Mouse (Mus musculus) yolk sac, embryonic 10.5 days (tissue): ENCODE measurements around the gene Slc12a6.
A peak's percentile ranks its signal among the peaks of the same experiment; 100 is the strongest.

ENCODE experiments used
- DNase-seq: peaks from one replicate; pipeline ENCODE4 v3.0.0-alpha.2; 2017; ENCODE audit warnings: low spot score

Slc12a6 gene

GRCm38 (mm10) chr2:112328069-112328777, 62.6 kb downstream of the Slc12a6 start:
- no peak for DNase-seq

DNA sequence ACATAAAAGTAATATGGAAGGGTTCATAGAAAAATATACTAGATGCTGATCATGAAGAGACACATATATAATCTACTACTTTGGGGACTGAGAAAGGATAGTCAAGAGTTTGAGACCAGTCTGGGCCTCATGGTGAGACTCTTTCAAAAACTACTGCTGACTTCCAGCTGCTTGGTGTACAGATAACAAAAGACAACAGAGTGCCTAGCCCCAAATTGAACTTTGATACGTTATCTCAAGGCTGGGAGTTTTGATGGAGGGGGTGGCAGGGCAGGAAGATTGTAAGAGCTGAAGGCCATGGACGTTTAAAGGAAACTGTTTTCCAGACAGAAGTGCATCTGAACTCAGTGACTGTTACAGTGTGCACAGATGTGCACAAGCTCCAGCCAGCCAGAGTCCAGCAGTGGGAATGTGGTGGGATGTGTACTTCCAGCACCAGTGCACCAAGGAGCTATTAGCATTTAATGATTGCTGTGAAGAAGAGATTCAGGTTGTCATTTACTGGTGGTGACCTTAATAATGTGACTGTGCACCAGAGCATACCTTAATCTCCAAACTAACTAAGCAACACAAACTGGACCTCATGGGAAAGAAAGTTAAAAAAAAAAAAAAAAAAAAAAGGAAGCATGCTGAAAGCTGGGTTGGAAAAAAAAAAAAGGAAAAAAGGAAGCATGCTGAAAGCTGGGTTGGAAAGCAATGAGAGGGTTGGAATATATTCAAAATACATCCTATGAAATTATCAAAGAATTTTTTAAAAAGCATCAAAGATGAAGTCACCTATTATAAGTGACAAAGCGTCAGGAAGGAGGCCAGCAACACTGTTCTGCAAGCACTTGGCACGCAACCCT, 66.7 kb downstream of the Slc12a6 start:
- peak; percentile 19 for DNase-seq

DNA sequence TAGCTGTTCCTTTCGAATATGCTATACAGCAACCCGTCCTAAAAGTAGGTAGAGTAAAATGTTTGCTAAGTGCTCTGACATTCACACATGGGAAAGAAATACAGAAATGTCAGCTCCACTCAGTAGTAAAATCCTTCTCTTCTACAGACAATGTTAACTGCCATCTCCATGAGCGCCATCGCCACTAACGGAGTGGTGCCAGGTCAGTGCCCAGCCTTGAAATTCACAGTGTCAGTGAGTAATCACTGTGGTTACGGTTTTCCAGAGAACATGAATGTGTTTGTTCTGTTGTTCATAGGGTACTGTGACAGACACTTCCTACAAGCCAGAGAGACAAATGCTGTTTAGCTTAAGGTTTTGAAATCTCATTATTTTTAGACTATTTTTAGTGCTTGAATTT, 71.6 kb downstream of the Slc12a6 start:
- no peak for DNase-seq

DNA sequence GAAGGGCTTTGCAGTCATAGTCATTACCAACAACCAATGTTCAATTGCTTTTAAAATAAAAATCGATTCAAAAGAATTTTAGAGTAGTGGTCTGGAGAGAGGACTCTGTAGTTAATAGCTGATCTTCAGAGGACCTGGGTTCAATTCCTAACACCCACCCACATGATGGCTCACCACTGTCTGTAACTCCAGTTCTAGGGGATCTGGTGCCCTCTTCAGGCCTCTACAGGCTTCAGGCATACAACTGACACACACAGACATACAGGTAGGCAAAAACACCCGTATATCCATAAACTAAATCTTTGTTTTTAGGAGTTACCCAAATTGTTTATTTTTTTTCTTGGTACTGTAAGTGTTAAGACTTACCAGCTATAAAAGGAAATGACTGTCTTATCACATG, 74.1 kb downstream of the Slc12a6 start:
- no peak for DNase-seq

DNA sequence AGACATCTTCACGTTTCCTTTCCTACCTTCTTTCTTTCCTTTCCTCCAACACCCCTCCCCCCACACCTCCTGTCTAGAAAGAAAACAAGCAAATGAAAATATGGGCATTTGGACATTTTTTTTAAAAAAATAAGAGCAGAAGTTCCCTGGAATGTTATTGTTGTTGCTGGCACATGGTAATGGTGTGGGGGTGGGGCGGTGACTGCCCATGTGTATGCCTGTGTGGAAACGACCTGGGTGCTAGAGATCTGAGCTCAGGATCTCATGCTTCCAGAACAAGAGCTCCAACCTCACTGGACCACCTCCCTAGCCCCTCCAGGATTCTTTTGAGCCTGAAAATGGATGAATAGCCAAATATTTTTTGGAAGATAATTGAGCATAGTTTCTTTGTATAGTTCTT, 75.5 kb downstream of the Slc12a6 start:
- DNase-seq, result no peak

DNA sequence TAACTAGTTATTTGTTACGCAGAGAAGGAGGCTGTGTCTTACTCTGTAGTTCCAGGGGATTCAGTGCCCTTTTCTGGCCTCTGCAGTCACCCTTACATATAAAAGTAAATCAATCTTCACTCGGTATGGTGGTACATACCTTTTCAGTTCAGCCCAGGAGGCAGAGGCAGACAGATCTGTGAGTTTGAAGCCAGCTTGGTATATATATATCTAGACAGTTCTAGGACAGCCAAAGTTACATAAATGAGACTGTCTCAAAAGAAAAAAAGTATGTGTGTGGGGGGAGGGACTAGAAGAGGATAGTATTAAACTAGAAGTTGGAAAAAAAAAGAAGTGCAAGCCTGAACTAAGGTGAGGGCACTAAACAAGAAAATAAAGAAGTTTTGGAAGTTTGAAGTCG, 82.6 kb downstream of the Slc12a6 start:
- DNase-seq, result no peak

DNA sequence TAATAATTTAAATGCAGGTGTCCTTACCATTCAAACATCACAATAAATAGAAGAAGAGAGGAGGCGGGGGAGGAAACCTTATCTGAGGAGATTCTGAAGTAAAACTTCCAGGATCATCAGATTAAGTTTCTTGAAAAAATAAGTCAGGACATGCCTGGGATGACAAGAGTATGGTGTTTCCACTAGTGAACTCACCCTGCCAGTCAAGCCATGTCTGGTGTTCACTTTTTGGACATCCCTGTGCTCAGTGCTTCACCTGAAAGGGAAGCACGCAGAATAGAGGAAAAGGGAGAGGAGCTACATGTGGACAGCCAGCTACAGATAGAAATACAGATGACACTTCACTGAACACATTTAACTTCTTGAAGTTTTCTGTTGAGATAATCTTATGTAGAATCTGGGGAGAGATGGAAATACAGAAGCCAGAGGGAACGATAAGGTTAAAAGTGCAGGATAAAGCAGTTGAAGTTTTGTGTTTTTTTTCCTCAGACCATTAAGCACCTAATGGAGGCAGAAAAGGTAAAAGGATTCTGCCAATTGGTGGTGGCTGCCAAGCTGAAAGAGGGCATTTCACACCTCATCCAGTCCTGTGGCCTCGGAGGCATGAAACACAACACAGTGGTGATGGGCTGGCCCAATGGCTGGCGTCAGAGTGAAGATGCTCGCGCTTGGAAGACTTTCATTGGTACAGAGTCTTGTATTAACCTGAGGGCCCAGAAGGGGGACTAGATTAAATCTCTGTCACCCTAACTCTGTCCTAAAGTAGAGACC, 88.2 kb downstream of the Slc12a6 start:
- DNase-seq, result no peak

GRCm38 (mm10) chr2:112359611-112360010, 94.0 kb downstream of the Slc12a6 start:
- no peak for DNase-seq

DNA sequence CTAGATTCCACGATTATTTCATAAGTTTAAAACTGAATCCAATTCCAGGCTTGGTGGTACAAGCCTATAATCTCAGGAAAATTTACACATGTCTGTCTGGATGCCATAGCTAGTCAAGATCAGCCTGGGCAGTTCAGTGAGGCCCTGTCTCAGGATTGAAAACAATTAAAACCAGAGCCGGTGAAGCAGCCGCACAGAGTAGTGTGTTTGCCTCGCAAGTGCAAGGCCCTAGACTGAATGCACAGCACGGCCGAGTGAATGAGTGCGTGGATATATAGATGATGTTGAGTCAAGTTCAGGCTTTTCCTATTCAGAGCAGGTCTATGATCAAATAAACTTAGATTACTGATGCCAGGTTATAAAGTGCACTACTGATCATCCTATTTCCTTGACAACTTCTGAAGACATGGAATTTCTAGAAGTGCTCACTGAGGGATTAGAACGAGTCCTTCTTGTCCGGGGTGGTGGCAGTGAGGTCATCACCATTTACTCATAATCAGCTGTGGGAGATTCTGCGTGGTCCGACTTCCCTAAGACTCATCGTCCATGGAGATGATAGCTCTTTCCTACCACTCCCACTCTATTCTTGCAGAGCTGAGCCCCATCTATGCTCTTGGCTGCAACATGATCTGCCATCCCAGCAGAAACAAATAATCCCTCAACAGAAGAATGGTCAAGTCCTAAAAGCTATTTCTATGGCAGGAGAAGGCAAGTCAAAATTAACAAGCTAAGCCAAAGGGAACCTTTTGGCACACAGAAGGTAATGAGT, 94.6 kb downstream of the Slc12a6 start:
- DNase-seq, result no peak

DNA sequence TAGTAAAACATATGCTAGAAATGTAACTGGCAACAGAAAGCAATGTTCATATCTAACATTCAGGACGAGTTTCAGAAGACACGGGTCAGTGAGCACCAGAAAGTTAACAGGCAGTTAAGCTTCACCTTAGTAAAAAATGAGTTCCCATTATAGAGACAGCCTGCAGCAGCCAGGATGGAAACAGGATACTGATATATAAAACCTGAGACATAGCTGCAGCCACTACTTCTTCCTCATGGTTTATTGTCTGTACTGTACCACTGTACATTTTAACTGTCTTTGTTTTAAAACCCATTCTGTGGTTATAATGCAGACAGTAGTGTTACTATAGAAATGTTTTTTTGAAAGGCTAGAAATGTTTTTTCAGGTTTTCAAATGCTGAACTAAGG, 95.2 kb downstream of the Slc12a6 start:
- DNase-seq, result no peak

- peak; percentile 4 for DNase-seq
Observed at GRCm38 (mm10) chr2:112367222-112367621, 101.6 kb downstream of the Slc12a6 start.

- peak; percentile 90 for DNase-seq
Observed at GRCm38 (mm10) chr2:112367726-112368673, 102.4 kb downstream of the Slc12a6 start, which contains the start of gene Emc4. Gene Emc4 (minus strand): TSS chr2:112368027.

GRCm38 (mm10) chr2:112369941-112370340, 104.3 kb downstream of the Slc12a6 start:
- DNase-seq, result no peak

GRCm38 (mm10) chr2:112373141-112373540, 107.5 kb downstream of the Slc12a6 start:
- no peak for DNase-seq

DNA sequence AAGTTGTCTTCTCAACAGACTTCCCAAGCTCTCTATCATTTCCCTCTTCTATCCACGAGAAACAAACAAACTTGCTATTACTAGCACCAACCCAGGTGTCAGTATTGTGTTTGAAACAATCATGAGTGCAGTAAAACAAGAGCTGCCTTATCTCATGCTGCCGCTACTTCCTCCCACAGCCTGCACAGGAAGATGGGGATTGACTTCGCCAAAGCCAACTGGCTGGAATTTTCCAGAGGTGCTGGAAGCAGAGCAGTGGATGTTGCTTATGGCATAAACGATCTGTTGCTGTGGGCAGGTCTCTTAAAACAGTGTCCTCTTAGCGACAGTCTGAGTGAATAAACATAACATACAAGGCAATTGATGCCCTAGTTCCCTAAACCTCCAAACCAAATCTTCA, 109.0 kb downstream of the Slc12a6 start:
- DNase-seq, result no peak

DNA sequence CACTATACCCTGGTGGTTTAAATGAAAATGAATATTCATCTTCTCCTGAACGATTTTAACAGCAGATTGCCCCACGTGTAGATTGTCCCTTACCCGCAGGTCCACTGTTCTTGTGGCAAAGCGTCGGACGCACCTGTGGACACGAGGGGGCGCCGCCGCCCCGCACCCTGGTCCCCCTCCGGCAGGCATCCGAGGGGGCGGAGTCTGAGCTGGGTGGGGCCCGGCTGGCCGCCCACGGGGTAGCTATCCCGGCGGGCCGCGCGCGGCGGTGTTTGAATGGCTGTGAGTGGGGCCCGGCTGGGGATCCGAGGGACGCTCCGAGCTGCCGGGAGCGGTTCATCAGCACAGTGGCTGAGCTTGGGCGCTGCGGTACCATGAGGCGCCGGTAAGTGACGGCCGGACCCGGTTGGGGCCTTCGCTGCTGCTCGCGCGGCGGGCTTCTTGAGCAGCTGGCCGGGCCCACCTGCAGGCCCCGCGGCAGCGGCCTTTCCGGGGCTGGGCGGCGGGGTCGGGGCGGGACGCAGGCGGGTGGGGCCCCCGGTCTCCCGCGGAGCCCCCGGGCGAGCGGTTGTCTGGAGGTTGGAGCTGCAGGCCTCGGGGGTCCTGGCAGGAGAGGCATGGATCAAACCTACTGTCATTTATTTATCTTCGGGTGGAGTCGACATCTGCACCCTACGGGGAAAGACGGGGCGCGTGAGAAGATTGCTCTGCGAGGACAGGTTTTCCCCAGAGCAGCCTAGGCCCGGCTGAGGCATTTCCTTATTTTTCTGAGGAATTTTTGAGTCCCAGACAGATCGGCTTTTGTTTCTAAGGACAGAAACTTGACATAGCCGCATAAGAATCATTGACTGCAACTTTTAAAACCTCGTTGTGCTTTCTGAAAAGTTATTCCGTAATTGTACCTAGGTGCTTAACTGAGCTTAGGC, 113.6 kb downstream of the Slc12a6 start, which contains the start of gene Katnbl1:
Katnbl1 (plus strand) TSS at position 239 of the 926 bp plus-strand sequence.
- DNase-seq, result peak; percentile 92

DNA sequence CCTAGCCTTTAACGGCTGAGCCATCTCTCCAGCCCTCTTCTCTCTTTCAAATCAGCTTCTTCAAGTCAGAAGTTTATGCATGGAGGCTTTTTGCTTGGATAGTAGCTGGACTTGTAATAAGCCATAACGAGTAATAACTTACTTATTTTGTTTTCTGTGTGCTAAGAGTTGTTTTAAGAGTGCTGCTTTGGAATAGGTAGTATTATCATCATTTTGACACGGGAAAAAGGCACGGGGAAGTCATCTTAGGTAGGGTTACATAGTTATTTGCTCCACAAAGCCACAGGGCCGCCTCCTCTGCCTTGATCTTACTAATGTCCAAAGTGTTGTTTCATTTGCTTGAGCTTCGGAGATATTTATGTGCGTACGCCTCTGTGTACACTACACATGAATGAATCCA, 114.5 kb downstream of the Slc12a6 start:
- no peak for DNase-seq

GRCm38 (mm10) chr2:112381219-112381618, 115.6 kb downstream of the Slc12a6 start:
- DNase-seq, result no peak

GRCm38 (mm10) chr2:112390843-112391242, 125.2 kb downstream of the Slc12a6 start:
- no peak for DNase-seq
